Mouse (Mus musculus): ENCODE data around the gene Taf7l. TPM values are rescaled to one million over a fixed set of nuclear protein-coding genes. Genes with fewer than 3 reads are reported as not detected.

Gene Taf7l
- not detected for polyA plus RNA-seq (2017; shearing (Covaris generic))

GRCm38 (mm10) chrX:134476290-134476689 lies at the start of gene Taf7l:
Taf7l (minus strand) TSS chrX:134476490.

Other genes starting within 250 kb of the Taf7l start
- gene Trmt2b, start 199.5 kb downstream of the Taf7l start, polyA plus RNA-seq (2017; shearing (Covaris generic)) = 35.9 TPM
- gene Tmem35a, start 181.3 kb downstream of the Taf7l start, polyA plus RNA-seq (2017; shearing (Covaris generic)) = not detected
- gene Cenpi, start 168.4 kb downstream of the Taf7l start, polyA plus RNA-seq (2017; shearing (Covaris generic)) = 3.8 TPM
- not detected for gene Drp2, start 71.9 kb downstream of the Taf7l start, polyA plus RNA-seq (2017; shearing (Covaris generic))
- 42.7 TPM for gene Timm8a1, start 65.4 kb upstream of the Taf7l start, polyA plus RNA-seq (2017; shearing (Covaris generic))
- gene Btk, start 107.1 kb upstream of the Taf7l start, polyA plus RNA-seq (2017; shearing (Covaris generic)) = 1.2 TPM
- gene Rpl36a, start 109.2 kb upstream of the Taf7l start, polyA plus RNA-seq (2017; shearing (Covaris generic)) = 268 TPM
- gene Gla, start 124.6 kb upstream of the Taf7l start, polyA plus RNA-seq (2017; shearing (Covaris generic)) = 3.6 TPM
- gene Hnrnph2, start 124.7 kb upstream of the Taf7l start, polyA plus RNA-seq (2017; shearing (Covaris generic)) = 146 TPM
- 0.95 TPM for gene Armcx4, start 210.0 kb upstream of the Taf7l start, polyA plus RNA-seq (2017; shearing (Covaris generic))
- gene Armcx1, start 241.5 kb upstream of the Taf7l start, polyA plus RNA-seq (2017; shearing (Covaris generic)) = 2.5 TPM

All from inflammation-experienced regulatory T-cells, adult 16 weeks (primary cell).